Mouse (Mus musculus): ENCODE results near the gene Slc28a1. TPM values are rescaled to one million over a fixed set of nuclear protein-coding genes. Genes with fewer than 3 reads are reported as not detected.

Gene Slc28a1
- polyA plus RNA-seq, 1 experiment from 2014 or later, result not detected

- no peaks in the 10 kb centered on the region for H3K36me3 ChIP-seq (replicated peaks; ENCODE audit: control insufficient read depth, insufficient read depth)
- H3K27ac ChIP-seq, result no peak overlapping the region
- no peak overlapping the region for H3K4me3 ChIP-seq (replicated peaks; ENCODE audit: low read length)
- 40% methylated on average over 3 of the region's 3 CpGs for WGBS
- H3K27me3 ChIP-seq (ENCODE audit: control insufficient read depth, insufficient read depth, low read length), result no peaks in the 10 kb centered on the region
- no peak for ATAC-seq (ENCODE audit: low FRiP score)
- H3K9me3 ChIP-seq (ENCODE audit: control insufficient read depth, low read length), result no peaks in the 10 kb centered on the region
- H3K4me2 ChIP-seq (replicated peaks), result no peak overlapping the region
- DNase-seq (ENCODE audit: low spot score), result no peak
- peaks cover 6% of the 10 kb centered on the region; the same call in 1 of the 2 replicates for H3K4me1 ChIP-seq (replicated peaks; ENCODE audit: control insufficient read depth, insufficient read depth, low read length)
- no peak overlapping the region for H3K9ac ChIP-seq
These were observed 6.5 kb downstream of the Slc28a1 start for GRCm38 (mm10) chr7:81121099-81121498.

DNA sequence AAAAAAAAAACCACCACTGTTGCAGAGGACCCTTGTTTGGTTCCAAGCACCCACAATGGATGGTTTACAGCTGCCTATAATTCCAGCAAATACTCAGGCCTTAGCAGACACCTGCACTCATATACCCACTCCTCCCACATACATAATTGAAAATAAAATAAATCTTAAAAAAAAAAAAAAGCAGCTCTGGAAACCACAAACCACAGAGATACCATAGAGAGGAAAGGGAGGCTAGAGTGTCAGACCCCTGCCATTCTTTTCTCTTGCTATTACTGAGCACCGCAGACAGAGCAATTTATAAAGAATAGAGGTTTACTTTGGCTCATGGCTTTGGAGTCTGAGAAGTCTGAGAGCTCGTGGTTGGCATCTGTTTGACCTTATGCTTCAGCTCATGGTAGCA is 8.2 kb downstream of the Slc28a1 start:
- Histone ChIP-seq H3K9ac (no peak overlapping the region), H3K4me3 (replicated peaks; ENCODE audit: low read length) (no peak overlapping the region), H3K36me3 (replicated peaks; ENCODE audit: control insufficient read depth, insufficient read depth) (no peaks in the 10 kb centered on the region), H3K27ac (no peak overlapping the region), H3K27me3 (ENCODE audit: control insufficient read depth, insufficient read depth, low read length) (no peaks in the 10 kb centered on the region), H3K4me1 (replicated peaks; ENCODE audit: control insufficient read depth, insufficient read depth, low read length) (peaks cover 6% of the 10 kb centered on the region; the same call in 1 of the 2 replicates), H3K9me3 (ENCODE audit: control insufficient read depth, low read length) (no peaks in the 10 kb centered on the region), H3K4me2 (replicated peaks) (no peak overlapping the region)
- DNase-seq (ENCODE audit: low spot score) (no peak), ATAC-seq (ENCODE audit: low FRiP score) (no peak)
- whole genome bisulfite sequencing, result 84% methylated on average over 2 of the region's 2 CpGs

GRCm38 (mm10) chr7:81123553-81123952 is 9.0 kb downstream of the Slc28a1 start:
- Histone ChIP-seq H3K27me3 (ENCODE audit: control insufficient read depth, insufficient read depth, low read length) (no peaks in the 10 kb centered on the region), H3K36me3 (replicated peaks; ENCODE audit: control insufficient read depth, insufficient read depth) (no peaks in the 10 kb centered on the region), H3K9me3 (ENCODE audit: control insufficient read depth, low read length) (no peaks in the 10 kb centered on the region), H3K4me3 (replicated peaks; ENCODE audit: low read length) (no peak overlapping the region), H3K9ac (no peak overlapping the region), H3K4me1 (replicated peaks; ENCODE audit: control insufficient read depth, insufficient read depth, low read length) (peaks cover 6% of the 10 kb centered on the region; the same call in 1 of the 2 replicates), H3K4me2 (replicated peaks) (no peak overlapping the region), H3K27ac (no peak overlapping the region)
- 92% methylated on average over 5 of the region's 5 CpGs for WGBS
- ATAC-seq (ENCODE audit: low FRiP score) (no peak), DNase-seq (ENCODE audit: low spot score) (no peak)

- Histone ChIP-seq H3K27me3 (ENCODE audit: control insufficient read depth, insufficient read depth, low read length) (no peaks in the 10 kb centered on the region), H3K9me3 (ENCODE audit: control insufficient read depth, low read length) (no peaks in the 10 kb centered on the region), H3K4me1 (replicated peaks; ENCODE audit: control insufficient read depth, insufficient read depth, low read length) (peaks cover 6% of the 10 kb centered on the region; the same call in 1 of the 2 replicates), H3K9ac (no peak overlapping the region), H3K4me3 (replicated peaks; ENCODE audit: low read length) (no peak overlapping the region), H3K36me3 (replicated peaks; ENCODE audit: control insufficient read depth, insufficient read depth) (no peaks in the 10 kb centered on the region), H3K4me2 (replicated peaks) (no peak overlapping the region), H3K27ac (no peak overlapping the region)
- ATAC-seq (ENCODE audit: low FRiP score), result no peak
- DNase-seq (ENCODE audit: low spot score), result no peak
- 74% methylated on average over 8 of the region's 8 CpGs for WGBS
These were observed 10.2 kb downstream of the Slc28a1 start for GRCm38 (mm10) chr7:81124773-81125172.

- no peak overlapping the region for H3K4me2 ChIP-seq (replicated peaks)
- no peaks in the 10 kb centered on the region for H3K36me3 ChIP-seq (replicated peaks; ENCODE audit: control insufficient read depth, insufficient read depth)
- H3K9ac ChIP-seq, result no peak overlapping the region
- H3K27ac ChIP-seq, result no peak overlapping the region
- 62% methylated on average over 10 of the region's 10 CpGs for WGBS
- no peak overlapping the region for H3K4me3 ChIP-seq (replicated peaks; ENCODE audit: low read length)
- H3K9me3 ChIP-seq (ENCODE audit: control insufficient read depth, low read length), result no peaks in the 10 kb centered on the region
- H3K27me3 ChIP-seq (ENCODE audit: control insufficient read depth, insufficient read depth, low read length), result no peaks in the 10 kb centered on the region
- no peak for DNase-seq (ENCODE audit: low spot score)
- peak; percentile 64; the same call in 1 of the 2 replicates for ATAC-seq (ENCODE audit: low FRiP score)
- peaks cover 6% of the 10 kb centered on the region; the same call in 1 of the 2 replicates for H3K4me1 ChIP-seq (replicated peaks; ENCODE audit: control insufficient read depth, insufficient read depth, low read length)
These were observed 10.9 kb downstream of the Slc28a1 start for GRCm38 (mm10) chr7:81125215-81126175.

GRCm38 (mm10) chr7:81131864-81132263 is 17.3 kb downstream of the Slc28a1 start:
- 73% methylated on average over 7 of the region's 7 CpGs for WGBS
- Histone ChIP-seq H3K27me3 (ENCODE audit: control insufficient read depth, insufficient read depth, low read length) (no peaks in the 10 kb centered on the region), H3K4me3 (replicated peaks; ENCODE audit: low read length) (no peak overlapping the region), H3K9ac (no peak overlapping the region), H3K4me1 (replicated peaks; ENCODE audit: control insufficient read depth, insufficient read depth, low read length) (peaks cover 6% of the 10 kb centered on the region; the same call in 1 of the 2 replicates), H3K4me2 (replicated peaks) (no peak overlapping the region), H3K27ac (no peak overlapping the region), H3K9me3 (ENCODE audit: control insufficient read depth, low read length) (no peaks in the 10 kb centered on the region), H3K36me3 (replicated peaks; ENCODE audit: control insufficient read depth, insufficient read depth) (no peaks in the 10 kb centered on the region)
- no peak for DNase-seq (ENCODE audit: low spot score)
- no peak for ATAC-seq (ENCODE audit: low FRiP score)

DNA sequence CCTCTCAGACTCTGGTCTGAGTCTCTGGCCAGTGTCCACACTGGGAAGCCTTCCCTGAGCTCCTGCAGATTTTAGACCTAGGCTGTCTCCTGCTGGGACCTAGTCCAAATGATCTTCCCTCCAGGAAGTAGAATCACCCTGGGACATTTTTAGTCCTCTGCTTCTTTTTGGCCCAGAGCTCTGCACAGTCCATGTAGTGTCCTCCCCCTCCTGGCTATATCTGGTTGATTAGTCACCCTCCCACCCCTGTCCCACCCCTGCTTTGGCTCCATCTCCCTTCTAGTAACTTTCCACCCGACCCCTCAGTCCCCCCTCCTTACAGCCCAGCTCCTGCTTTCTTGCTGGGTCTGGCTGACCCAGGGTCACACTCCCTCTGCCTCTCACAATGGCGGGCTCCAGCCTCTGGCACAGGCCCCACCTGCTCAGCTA is 18.3 kb downstream of the Slc28a1 start:
- ATAC-seq (ENCODE audit: low FRiP score) (no peak), DNase-seq (ENCODE audit: low spot score) (no peak)
- H3K4me2 ChIP-seq (replicated peaks), result no peak overlapping the region
- no peaks in the 10 kb centered on the region for H3K36me3 ChIP-seq (replicated peaks; ENCODE audit: control insufficient read depth, insufficient read depth)
- WGBS, result 18% methylated on average over 2 of the region's 2 CpGs
- no peaks in the 10 kb centered on the region for H3K27me3 ChIP-seq (ENCODE audit: control insufficient read depth, insufficient read depth, low read length)
- no peak overlapping the region for H3K9ac ChIP-seq
- H3K4me3 ChIP-seq (replicated peaks; ENCODE audit: low read length), result no peak overlapping the region
- H3K4me1 ChIP-seq (replicated peaks; ENCODE audit: control insufficient read depth, insufficient read depth, low read length), result peaks cover 6% of the 10 kb centered on the region; the same call in 1 of the 2 replicates
- H3K27ac ChIP-seq, result no peak overlapping the region
- no peaks in the 10 kb centered on the region for H3K9me3 ChIP-seq (ENCODE audit: control insufficient read depth, low read length)

GRCm38 (mm10) chr7:81133416-81133815 is 18.8 kb downstream of the Slc28a1 start:
- H3K4me2 ChIP-seq (replicated peaks), result no peak overlapping the region
- ATAC-seq (ENCODE audit: low FRiP score) (no peak), DNase-seq (ENCODE audit: low spot score) (no peak)
- H3K9me3 ChIP-seq (ENCODE audit: control insufficient read depth, low read length), result no peaks in the 10 kb centered on the region
- peaks cover 6% of the 10 kb centered on the region; the same call in 1 of the 2 replicates for H3K4me1 ChIP-seq (replicated peaks; ENCODE audit: control insufficient read depth, insufficient read depth, low read length)
- no peak overlapping the region for H3K9ac ChIP-seq
- no peak overlapping the region for H3K4me3 ChIP-seq (replicated peaks; ENCODE audit: low read length)
- H3K27ac ChIP-seq, result no peak overlapping the region
- no peaks in the 10 kb centered on the region for H3K36me3 ChIP-seq (replicated peaks; ENCODE audit: control insufficient read depth, insufficient read depth)
- WGBS, result 44% methylated on average over 6 of the region's 6 CpGs
- no peaks in the 10 kb centered on the region for H3K27me3 ChIP-seq (ENCODE audit: control insufficient read depth, insufficient read depth, low read length)

DNA sequence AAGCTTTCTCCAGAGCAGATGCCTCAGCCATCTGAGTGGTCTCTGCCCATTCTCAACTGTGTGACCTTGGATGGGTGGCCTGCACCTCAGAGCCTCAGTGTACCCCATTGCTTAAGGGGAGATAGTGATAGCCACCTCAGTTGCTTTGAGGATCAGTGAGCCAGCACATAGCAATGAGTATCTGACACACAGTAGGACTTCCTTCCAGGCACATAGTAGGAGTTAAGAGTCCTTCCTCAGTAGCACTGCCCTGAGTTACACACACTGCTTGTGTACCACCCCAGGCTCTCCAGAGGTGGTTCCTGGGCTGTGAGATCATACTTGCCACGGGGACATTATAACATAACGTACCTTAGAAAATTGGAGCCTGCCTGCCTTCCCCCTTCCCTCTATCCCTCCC is 19.3 kb downstream of the Slc28a1 start:
- Histone ChIP-seq H3K4me3 (replicated peaks; ENCODE audit: low read length) (no peak overlapping the region), H3K4me2 (replicated peaks) (no peak overlapping the region), H3K9me3 (ENCODE audit: control insufficient read depth, low read length) (no peaks in the 10 kb centered on the region), H3K27ac (no peak overlapping the region), H3K36me3 (replicated peaks; ENCODE audit: control insufficient read depth, insufficient read depth) (no peaks in the 10 kb centered on the region), H3K27me3 (ENCODE audit: control insufficient read depth, insufficient read depth, low read length) (no peaks in the 10 kb centered on the region), H3K9ac (no peak overlapping the region), H3K4me1 (replicated peaks; ENCODE audit: control insufficient read depth, insufficient read depth, low read length) (peaks cover 6% of the 10 kb centered on the region; the same call in 1 of the 2 replicates)
- 83% methylated on average over 2 of the region's 2 CpGs for WGBS
- DNase-seq (ENCODE audit: low spot score), result no peak
- peak; percentile 43; the same call in 1 of the 2 replicates for ATAC-seq (ENCODE audit: low FRiP score)
